Mouse (Mus musculus): ENCODE measurements around the gene Hspb7.

GRCm38 (mm10) chr4:141387093-141387784, 33.3 kb upstream of the Hspb7 start:
- peak; percentile 81 for TF ChIP-seq CTCF (IDR thresholded peaks at IDR 0.05; ENCODE audit: low read depth)
- no peak for TF ChIP-seq EP300 (IDR thresholded peaks at IDR 0.05; ENCODE audit: low read depth)

Measured in liver, embryonic 14.5 days (tissue).